Mouse (Mus musculus) thymus, postnatal 25 days (tissue): Measurements from ENCODE around the gene Ttll3.

Source experiments
- DNase-seq: peaks from one replicate; pipeline ENCODE4 v3.0.0; 2022

Ttll3 gene

GRCm38 (mm10) chr6:113388960-113389359, at the start of gene Ttll3:
Gene Ttll3, plus strand, starts transcription at chr6:113389260.
- DNase-seq = no peak

- no peak for DNase-seq
These were observed 47.5 kb upstream of the Ttll3 start for GRCm38 (mm10) chr6:113341574-113341973.

DNA sequence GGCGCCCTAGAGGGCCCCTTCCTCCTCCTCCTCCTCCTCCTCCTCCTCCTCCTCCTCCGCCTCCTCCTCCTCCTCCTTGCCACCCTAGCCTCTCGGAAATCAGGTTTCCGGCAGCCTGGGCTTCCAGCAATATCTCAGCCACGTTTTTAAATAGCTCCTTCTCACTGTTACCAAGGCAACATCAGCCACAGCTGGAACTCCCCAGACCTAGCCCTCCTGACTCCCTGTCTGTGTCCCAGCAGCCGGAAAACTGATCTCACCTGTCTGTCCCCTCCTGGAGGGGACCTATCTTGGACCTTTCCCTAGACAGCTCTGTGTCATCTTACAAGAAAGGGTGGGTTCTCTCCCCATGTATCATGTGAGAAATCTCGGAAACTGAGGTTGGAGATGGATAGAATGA, 46.8 kb upstream of the Ttll3 start:
- DNase-seq = no peak

GRCm38 (mm10) chr6:113343177-113344092, 45.6 kb upstream of the Ttll3 start, which contains the start of gene Camk1:
Gene Camk1, minus strand, starts transcription at chr6:113343984.
- DNase-seq = peak; percentile 11

DNA sequence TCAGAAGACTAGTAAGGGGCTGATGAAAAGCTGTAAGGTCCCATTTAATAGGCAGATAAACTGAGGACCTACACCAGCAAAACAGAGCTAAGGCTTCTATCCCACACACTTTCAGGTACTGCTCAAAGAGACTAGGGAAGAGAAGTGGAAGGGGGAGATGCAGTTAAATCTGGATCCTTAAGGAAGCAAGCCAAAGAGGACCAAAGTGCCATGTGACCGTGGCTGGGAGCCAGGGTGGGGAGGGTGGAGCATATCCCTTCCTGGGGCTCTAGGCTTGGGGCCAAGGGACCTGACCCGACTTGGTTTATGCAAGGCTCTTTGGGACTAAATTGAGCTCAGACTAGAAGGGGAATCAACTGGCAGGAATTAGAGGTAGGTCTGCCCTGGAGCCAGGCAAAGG, 44.7 kb upstream of the Ttll3 start:
- DNase-seq = no peak

DNA sequence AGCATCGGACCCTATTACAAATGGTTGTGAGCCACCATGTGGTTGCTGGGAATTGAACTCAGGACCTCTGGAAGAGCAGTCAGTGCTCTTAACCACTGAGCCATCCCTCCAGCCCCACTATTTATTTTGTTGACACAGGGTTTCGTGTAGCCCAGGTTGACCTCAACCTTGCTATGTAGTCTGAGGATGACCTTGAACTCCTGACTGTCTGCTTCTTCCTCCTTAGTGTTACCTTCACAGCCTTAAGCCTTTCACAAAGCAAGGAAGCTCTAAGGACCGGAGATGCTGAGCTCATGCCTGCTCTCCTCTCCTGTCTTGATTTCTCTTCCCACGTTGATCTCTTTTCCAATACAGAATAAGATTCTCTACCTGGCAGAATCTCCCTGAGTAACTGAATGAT, 42.2 kb upstream of the Ttll3 start:
- DNase-seq = no peak

- no peak for DNase-seq
These were observed 38.5 kb upstream of the Ttll3 start for GRCm38 (mm10) chr6:113350538-113350937.

DNA sequence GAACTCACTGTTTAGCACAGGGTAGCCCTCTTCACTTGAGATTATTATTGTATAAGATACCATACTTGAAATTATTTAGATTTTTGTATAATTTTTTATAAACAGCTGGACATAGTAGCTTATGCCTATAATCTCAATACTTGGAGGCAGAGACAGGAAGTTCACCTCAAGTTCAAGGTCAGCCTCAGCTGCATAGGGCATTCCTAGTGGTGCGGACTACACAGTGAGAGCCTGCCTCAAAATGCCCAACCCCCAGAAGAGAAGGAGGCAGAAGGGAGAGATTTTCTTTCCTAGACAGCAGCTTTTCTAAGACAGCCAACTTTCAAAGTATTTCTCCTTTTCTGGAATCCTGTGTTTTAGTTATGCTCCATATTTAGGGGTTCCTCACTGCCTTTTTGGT, 37.9 kb upstream of the Ttll3 start:
- no peak for DNase-seq

DNA sequence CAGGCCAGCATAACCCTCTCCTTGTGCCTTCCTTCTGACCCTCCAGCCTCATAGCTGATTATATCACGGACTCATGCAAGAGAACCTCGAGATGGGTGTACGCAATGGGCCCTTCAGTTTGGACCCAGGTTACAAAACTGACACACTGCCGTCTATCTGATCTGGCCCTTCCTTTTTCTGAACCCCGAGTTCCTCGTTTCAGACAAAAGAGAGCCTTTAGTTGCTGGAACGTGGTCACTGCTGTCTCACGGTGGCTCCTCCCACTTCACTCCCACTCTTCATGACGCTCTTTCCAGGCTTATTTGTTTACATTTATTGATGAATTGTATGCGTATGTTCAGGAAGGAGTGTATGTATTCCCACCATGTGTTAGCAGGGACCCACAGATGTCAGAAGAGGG, 37.4 kb upstream of the Ttll3 start:
- no peak for DNase-seq

DNA sequence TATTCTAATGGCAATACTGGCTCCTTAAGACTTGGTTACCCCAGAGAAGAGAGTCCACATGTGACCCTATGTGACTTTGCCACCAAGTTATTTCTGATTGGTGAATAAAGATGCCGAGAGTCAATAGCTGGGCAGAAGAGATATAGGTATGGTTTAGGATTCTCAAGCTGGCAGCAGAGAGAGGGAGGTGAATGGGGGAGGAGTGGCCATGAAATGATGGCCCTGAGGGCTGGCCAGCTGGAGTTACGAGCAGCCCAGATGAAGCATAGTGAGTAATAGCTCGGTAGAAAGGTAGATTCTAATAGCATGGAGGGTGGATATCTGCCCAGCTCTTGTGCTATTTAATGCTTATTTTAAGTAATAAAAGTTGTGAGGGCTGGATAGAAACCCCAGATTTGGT, 36.2 kb upstream of the Ttll3 start:
- DNase-seq = no peak

DNA sequence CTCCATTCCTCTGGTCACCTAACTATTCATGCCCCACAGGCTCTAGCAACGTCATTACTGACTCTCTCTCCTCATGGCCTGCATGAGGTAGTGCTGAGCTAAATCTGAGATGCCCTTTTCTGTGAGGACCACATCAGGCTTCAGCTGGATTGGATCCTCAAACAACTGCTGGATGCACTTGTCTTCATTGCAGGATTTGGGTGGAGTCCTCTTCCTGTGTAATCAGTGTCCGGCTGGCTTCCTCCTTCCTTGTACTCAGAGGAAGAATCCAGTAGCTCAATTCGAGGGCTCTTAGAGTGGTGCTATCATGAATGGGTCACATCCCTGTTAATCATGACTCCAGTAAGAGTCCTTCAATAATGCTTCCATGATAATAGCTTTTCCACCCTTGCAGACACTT, 35.4 kb upstream of the Ttll3 start:
- DNase-seq = no peak

GRCm38 (mm10) chr6:113361476-113361875, 27.6 kb upstream of the Ttll3 start:
- no peak for DNase-seq

GRCm38 (mm10) chr6:113362241-113362640, 26.8 kb upstream of the Ttll3 start:
- DNase-seq = no peak

DNA sequence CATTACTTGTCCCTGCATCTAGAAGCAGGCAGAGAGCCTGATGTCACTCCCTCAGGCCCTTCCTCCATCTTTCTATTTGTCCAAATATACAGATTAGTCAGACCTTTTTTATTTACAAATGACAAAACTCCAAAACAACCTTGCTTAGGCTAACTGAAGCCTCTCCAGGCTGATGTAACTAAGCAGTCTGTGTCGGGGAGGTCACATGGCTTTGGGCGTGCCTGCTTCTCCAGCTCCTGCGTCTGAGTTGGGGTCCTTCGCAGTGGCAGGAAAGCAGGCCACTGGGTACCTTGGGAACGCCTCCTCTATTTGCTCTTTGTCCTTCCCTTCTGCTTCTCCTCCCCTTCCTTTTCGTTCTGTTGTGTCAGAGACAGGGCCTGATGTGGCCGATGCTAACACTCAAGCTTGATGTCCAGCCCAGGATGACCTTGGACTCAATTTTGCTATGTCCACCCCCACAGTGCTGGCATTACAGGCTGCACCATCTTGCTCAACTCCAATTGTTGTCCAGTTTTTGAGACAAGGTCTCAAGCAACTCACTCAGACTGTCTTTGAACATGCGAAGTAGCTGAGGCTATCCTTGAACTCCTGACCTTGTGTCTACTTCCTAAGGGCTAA, 24.4 kb upstream of the Ttll3 start:
- DNase-seq = no peak

GRCm38 (mm10) chr6:113366639-113367038, 22.4 kb upstream of the Ttll3 start:
- no peak for DNase-seq

GRCm38 (mm10) chr6:113367574-113367973, 21.5 kb upstream of the Ttll3 start:
- no peak for DNase-seq

DNA sequence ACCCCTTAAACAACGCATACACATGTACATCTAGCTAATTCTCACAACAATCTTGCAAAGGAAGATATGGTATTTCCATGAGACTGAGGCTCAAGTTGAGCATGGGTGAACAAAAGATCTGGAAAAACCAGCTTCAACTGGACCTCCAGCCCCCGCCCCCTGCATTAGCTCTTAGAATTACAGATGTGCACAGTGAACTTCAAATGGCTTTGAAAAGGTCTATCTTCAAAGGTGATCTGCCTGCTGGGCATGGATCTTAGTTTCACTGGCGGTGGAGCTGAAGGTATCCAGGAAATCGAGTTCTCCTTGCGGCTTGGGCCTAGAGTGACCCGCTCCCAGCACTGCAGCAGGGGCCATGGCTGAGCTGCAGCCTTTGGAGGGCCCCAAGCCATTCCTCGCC, 20.9 kb upstream of the Ttll3 start:
- DNase-seq = no peak

DNA sequence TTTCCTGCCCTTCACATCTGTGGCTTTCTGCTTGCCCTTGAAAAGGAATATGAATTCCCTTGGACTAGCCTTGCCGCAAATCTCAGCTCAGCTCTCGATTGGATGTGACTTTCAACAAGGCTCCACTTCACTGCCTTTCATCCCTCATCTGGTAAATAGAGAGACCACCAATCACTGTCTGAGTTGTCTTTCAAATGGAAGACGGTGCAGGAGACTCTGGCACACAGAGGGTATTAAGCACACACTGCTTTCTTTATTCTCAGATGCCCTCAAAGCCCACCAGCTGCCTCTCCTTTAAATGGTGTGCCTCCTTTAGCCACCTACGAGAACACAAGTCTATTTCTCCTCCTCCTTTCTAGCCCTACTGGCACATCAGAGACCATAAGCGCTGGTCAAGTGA, 20.5 kb upstream of the Ttll3 start:
- DNase-seq = no peak

DNA sequence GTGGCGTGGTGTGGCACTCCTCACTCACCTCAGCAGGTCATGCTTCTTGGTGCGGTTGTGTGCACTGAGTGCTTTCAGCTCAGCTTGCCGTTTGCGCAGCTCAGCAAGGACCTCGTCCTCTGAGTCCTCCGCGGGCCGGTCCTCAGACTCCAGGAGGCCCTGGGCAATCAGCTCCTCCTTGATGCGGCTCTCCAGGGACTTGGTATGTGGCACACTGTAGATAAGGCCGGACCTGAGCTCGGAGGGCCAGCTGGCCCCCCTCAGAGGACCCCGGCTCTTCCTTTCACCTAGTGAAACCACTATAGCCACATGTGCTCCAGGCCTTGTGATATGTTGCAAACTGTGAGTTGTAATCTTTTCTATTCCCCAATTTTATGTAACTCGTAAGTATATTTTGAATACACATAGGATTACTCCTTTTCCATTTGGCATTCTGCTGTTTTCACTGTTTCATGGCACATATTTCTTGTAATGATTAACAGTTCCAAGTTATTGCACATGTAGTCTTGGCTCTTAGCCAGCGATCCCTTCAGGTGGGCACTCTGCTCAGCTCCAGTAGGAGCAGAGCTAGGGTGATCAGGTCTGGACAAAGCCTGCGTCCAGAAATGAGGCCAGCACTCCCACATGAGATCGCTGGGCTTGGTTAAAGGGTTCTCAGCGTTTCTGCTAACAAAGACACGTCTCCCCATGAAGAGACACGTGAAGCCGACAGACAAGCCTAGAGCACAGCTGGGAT, 18.7 kb upstream of the Ttll3 start:
- no peak for DNase-seq

GRCm38 (mm10) chr6:113373491-113373890, 15.6 kb upstream of the Ttll3 start:
- peak; percentile 21 for DNase-seq

DNA sequence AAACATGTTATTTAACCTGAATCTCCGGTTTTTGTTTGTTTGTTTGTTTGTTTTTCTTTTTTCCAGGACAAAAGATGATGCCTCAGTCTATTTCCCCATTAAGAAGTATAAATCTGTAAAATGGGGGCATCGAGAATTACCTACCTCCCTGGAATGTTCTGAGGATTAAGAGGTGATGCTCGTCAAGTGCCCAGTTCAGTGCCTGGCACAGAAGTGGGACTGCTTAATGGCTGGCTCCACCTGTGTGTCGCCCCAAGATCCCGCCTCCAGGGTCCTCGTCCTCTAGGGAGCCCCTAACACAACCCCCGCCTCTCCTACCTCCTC, 11.9 kb upstream of the Ttll3 start:
- no peak for DNase-seq

GRCm38 (mm10) chr6:113377496-113378385, 11.3 kb upstream of the Ttll3 start, which contains the start of the genes Tada3 and Arpc4:
Gene Tada3, minus strand, starts transcription at chr6:113377883.
Gene Arpc4, plus strand, starts transcription at chr6:113378115.
- peak; percentile 93 for DNase-seq

DNA sequence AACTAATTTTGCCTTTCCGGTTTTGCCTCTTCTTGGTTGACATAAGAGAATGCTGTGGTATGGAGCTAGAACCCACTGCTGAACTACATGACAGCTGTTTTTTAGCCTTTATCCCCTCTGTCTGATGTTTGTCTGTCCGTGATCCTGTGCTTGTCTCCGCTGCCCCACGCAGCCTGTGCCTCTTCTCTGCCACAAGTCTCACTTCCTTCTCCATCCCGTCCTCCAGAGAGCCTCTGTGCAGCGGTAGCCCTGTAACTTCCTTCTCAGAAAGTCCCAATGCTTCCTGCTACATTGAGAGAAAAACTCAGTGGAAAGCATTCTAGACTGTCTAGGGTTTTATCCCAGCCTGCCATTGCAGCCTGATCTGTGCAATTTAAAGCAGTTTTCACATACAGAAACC, 9.8 kb upstream of the Ttll3 start:
- DNase-seq = no peak
